Mouse (Mus musculus) MEL (cell line): Measurements from ENCODE around the gene Reps1. TPM values are rescaled to one million over a fixed set of nuclear protein-coding genes. Genes with fewer than 3 reads are reported as not detected.

Experiments
- DNase-seq: peaks from one replicate; pipeline ENCODE4 v3.0.0; 2011; ENCODE audit warnings: low read depth, low spot score
- H3K27ac ChIP-seq: 2 replicates; pipeline ENCODE4 v1.5.1; 2012; ENCODE audit warnings: low read depth, mild to moderate bottlenecking, control low read depth, low read length, moderate library complexity; ENCODE audit not compliant: control insufficient read depth
- H3K27me3 ChIP-seq, 2 experiments: fragments of 150-350 bp in 1 of 2; sonication (generic) in 1 of 2; 2 replicates each; pipeline ENCODE4 v1.6.1; 2012; ENCODE audit warnings: low read length in 2 of 2, mild to moderate bottlenecking in 2 of 2, improper control_type of control experiment in 1 of 2, moderate library complexity in 1 of 2; ENCODE audit not compliant: insufficient read depth in 2 of 2, control insufficient read depth in 1 of 2
- H3K36me3 ChIP-seq, 2 experiments: 2 replicates each; pipeline ENCODE4 v1.6.1; 2012 to 2014; ENCODE audit warnings: low read length in 2 of 2, improper control_type of control experiment in 1 of 2, inconsistent platforms in 1 of 2, mild to moderate bottlenecking in 1 of 2; ENCODE audit not compliant: insufficient read depth in 2 of 2, control insufficient read depth in 1 of 2
- H3K4me1 ChIP-seq, 2 experiments: fragments of 150-350 bp in 1 of 2; sonication (generic) in 1 of 2; 2 replicates each; pipeline ENCODE4 v1.6.1; 2012; ENCODE audit warnings: low read length in 2 of 2, improper control_type of control experiment in 1 of 2, mild to moderate bottlenecking in 1 of 2; ENCODE audit not compliant: insufficient read depth in 2 of 2, control insufficient read depth in 1 of 2
- H3K4me3 ChIP-seq, 2 experiments: fragments of 150-350 bp in 1 of 2; sonication (generic) in 1 of 2; 2 replicates each; pipeline ENCODE4 v1.5.1; 2012; ENCODE audit warnings: low read depth in 2 of 2, low read length in 2 of 2, mild to moderate bottlenecking in 2 of 2, moderate library complexity in 2 of 2, control low read depth in 1 of 2, improper control_type of control experiment in 1 of 2; ENCODE audit not compliant: control insufficient read depth in 1 of 2, insufficient read depth in 1 of 2
- H3K79me2 ChIP-seq: 2 replicates; pipeline ENCODE4 v1.6.1; 2012; ENCODE audit warnings: mild to moderate bottlenecking, low read length, moderate library complexity; ENCODE audit not compliant: control insufficient read depth, poor library complexity, insufficient read depth
- H3K9ac ChIP-seq: 2 replicates; pipeline ENCODE4 v1.6.1; 2012; ENCODE audit warnings: low read depth, mild to moderate bottlenecking, control low read depth, low read length, moderate library complexity; ENCODE audit not compliant: control insufficient read depth, poor library complexity, severe bottlenecking
- H3K9me3 ChIP-seq: fragments of 150-350 bp; sonication (generic); replicated peaks from 2 replicates; pipeline ENCODE4 v1.6.1; 2012; ENCODE audit warnings: mild to moderate bottlenecking, low read length, improper control_type of control experiment, moderate library complexity; ENCODE audit not compliant: insufficient read depth
- BHLHE40 ChIP-seq: IDR thresholded peaks from 2 replicates; pipeline ENCODE4 v1.6.1; 2012; ENCODE audit warnings: low read depth, mild to moderate bottlenecking, inconsistent platforms, low read length, improper control_type of control experiment, borderline replicate concordance
- CHD1 ChIP-seq: IDR thresholded peaks from 2 replicates; pipeline ENCODE4 v1.6.1; 2012; ENCODE audit warnings: low read depth, mild to moderate bottlenecking, inconsistent platforms, low read length, improper control_type of control experiment
- E2F4 ChIP-seq: IDR thresholded peaks from 2 replicates; pipeline ENCODE4 v1.6.1; 2011; ENCODE audit warnings: low read depth, low read length, improper control_type of control experiment, borderline replicate concordance
- ETS1 ChIP-seq: IDR thresholded peaks from 2 replicates; pipeline ENCODE4 v1.6.1; 2012; ENCODE audit warnings: low read depth, mild to moderate bottlenecking, inconsistent platforms, low read length, improper control_type of control experiment, moderate library complexity
- GATA1 ChIP-seq: IDR thresholded peaks from 2 replicates; pipeline ENCODE4 v1.6.1; 2011; ENCODE audit warnings: low read depth, low read length, improper control_type of control experiment
- JUND ChIP-seq: IDR thresholded peaks from 2 replicates; pipeline ENCODE4 v1.6.1; 2011; ENCODE audit warnings: low read depth, mild to moderate bottlenecking, improper control_type of control experiment, low read length
- KAT2A ChIP-seq: conservative IDR thresholded peaks from 2 replicates; pipeline ENCODE4 v1.6.1; 2012; ENCODE audit warnings: low read depth, low read length, improper control_type of control experiment, inconsistent platforms
- MAZ ChIP-seq: IDR thresholded peaks from 2 replicates; pipeline ENCODE4 v1.6.1; 2012; ENCODE audit warnings: low read depth, mild to moderate bottlenecking, inconsistent platforms, low read length, improper control_type of control experiment
- MEF2A ChIP-seq: IDR thresholded peaks from 2 replicates; pipeline ENCODE4 v1.6.1; 2014; ENCODE audit warnings: low read depth, mild to moderate bottlenecking, inconsistent platforms, low read length, improper control_type of control experiment; ENCODE audit not compliant: poor library complexity, insufficient replicate concordance, severe bottlenecking; ENCODE audit errors: extremely low read depth
- MXI1 ChIP-seq: IDR thresholded peaks from 2 replicates; pipeline ENCODE4 v1.6.1; 2011; ENCODE audit warnings: mild to moderate bottlenecking, low read depth, low read length, improper control_type of control experiment
- MYB ChIP-seq: IDR thresholded peaks from 2 replicates; pipeline ENCODE4 v1.6.1; 2011; ENCODE audit warnings: mild to moderate bottlenecking, low read depth, low read length, improper control_type of control experiment
- NELFE ChIP-seq: IDR thresholded peaks from 2 replicates; pipeline ENCODE4 v1.6.1; 2011; ENCODE audit warnings: low read depth, low read length, improper control_type of control experiment
- POLR2A ChIP-seq, 2 experiments: IDR thresholded peaks; 2 replicates each; pipeline ENCODE4 v1.6.1; 2011 to 2012; ENCODE audit warnings: low read length in 2 of 2, mild to moderate bottlenecking in 2 of 2, control low read depth in 1 of 2, improper control_type of control experiment in 1 of 2, low read depth in 1 of 2, moderate library complexity in 1 of 2; ENCODE audit not compliant: control insufficient read depth in 1 of 2, insufficient read depth in 1 of 2, poor library complexity in 1 of 2
- POLR2AphosphoS2 ChIP-seq: IDR thresholded peaks from 2 replicates; pipeline ENCODE4 v1.6.1; 2011; ENCODE audit warnings: low read length, improper control_type of control experiment
- POLR2AphosphoS5 ChIP-seq: IDR thresholded peaks from 2 replicates; pipeline ENCODE4 v1.6.1; 2012; ENCODE audit warnings: low read depth, borderline replicate concordance, mild to moderate bottlenecking, inconsistent platforms, low read length, moderate library complexity, mixed read lengths
- RCOR1 ChIP-seq: IDR thresholded peaks from 2 replicates; pipeline ENCODE4 v1.6.1; 2012; ENCODE audit warnings: low read depth, mild to moderate bottlenecking, inconsistent platforms, low read length, improper control_type of control experiment
- SMC3 ChIP-seq: IDR thresholded peaks from 2 replicates; pipeline ENCODE4 v1.6.1; 2011; ENCODE audit warnings: low read depth, low read length, improper control_type of control experiment
- TBP ChIP-seq: IDR thresholded peaks from 2 replicates; pipeline ENCODE4 v1.8.0; 2011; ENCODE audit warnings: low read depth, low read length, improper control_type of control experiment
- USF2 ChIP-seq, 2 experiments: IDR thresholded peaks; 2 replicates each; pipeline ENCODE4 v1.6.1; 2011 to 2012; ENCODE audit warnings: improper control_type of control experiment in 2 of 2, low read length in 2 of 2, borderline replicate concordance in 1 of 2, inconsistent platforms in 1 of 2, low read depth in 1 of 2, mild to moderate bottlenecking in 1 of 2; ENCODE audit not compliant: insufficient read depth in 1 of 2
- ZC3H11A ChIP-seq: IDR thresholded peaks from 2 replicates; pipeline ENCODE4 v1.6.1; 2012; ENCODE audit warnings: low read depth, mild to moderate bottlenecking, inconsistent platforms, low read length, improper control_type of control experiment
- ZNF384 ChIP-seq: IDR thresholded peaks from 2 replicates; pipeline ENCODE4 v1.6.1; 2012; ENCODE audit warnings: low read depth, mild to moderate bottlenecking, inconsistent platforms, low read length, improper control_type of control experiment
- polyA plus RNA-seq, 2 experiments: library from polyadenylated mRNA; stranded (reverse) in 1 of 2; unstranded in 1 of 2; fragments of >175 nt in 1 of 2; fragments of >200 nt in 1 of 2; gene quantifications; 2 replicates each; pipeline versions ENCODE4 v1.2.1 to v1.2.4; 2012; ENCODE audit warnings: low replicate concordance in 2 of 2, low read depth in 1 of 2; ENCODE audit not compliant: insufficient read length in 2 of 2, insufficient read depth in 1 of 2, missing spikeins in 1 of 2
- total RNA-seq: library from RNA; depleted of rRNA; stranded (reverse); fragments of 300-350 nt; gene quantifications from 2 replicates; pipeline ENCODE4 v1.2.3, GENCODE M21; 2012

The Reps1 gene
- total and polyA plus RNA-seq, 3 experiments = 40.0 to 80.3 TPM; not detected in 1

- Histone ChIP-seq H3K79me2 (peaks cover 64% of the 10 kb centered on the region), H3K36me3 (peaks cover 0 to 29% of the 10 kb centered on the region in 2 experiments; a peak in 2 of 4 replicates), H3K9me3 (no peaks in the 10 kb centered on the region), H3K27me3 (no peaks in the 10 kb centered on the region), H3K9ac (no peak overlapping the region), H3K4me3 (no peak overlapping the region), H3K4me1 (peaks cover 9 to 22% of the 10 kb centered on the region in 2 experiments), H3K27ac (no peak overlapping the region)
- DNase-seq = no peak
- TF ChIP-seq GATA1 = no peak
- no peak for TF ChIP-seq USF2 (IDR thresholded peaks at IDR 0.05; ENCODE audit: borderline replicate concordance in 1 of 2, insufficient read depth in 1 of 2, low read depth in 1 of 2, low read length in 2 of 2)
- no peak for TF ChIP-seq MYB
- TF ChIP-seq JUND = no peak
- TF ChIP-seq ETS1 = no peak
- TF ChIP-seq MEF2A = no peak
- no peak for TF ChIP-seq ZNF384
These were observed 9.1 kb downstream of the Reps1 start for GRCm38 (mm10) chr10:18064606-18065228.

DNA sequence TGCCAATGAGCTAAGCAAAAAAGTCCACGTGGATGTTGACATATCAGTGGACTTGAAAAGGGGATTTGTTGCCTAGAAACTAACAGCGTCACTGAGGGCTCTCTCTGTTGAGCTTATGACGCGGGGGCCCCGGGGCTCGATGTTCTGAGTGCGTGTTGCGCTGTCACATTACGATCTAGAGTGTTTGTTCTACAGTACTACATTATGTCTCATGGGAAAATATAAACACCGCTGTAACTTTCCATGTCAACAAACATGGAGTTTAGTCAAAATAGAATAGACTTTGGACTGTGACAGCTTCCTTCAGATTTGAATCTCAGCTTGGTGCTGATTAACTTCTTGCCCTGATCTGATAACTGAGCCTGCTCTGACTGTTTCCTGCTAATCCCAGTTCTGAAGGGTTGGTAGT lies 10.4 kb downstream of the Reps1 start:
- H3K4me1 ChIP-seq = peaks cover 14 to 21% of the 10 kb centered on the region in 2 experiments
- no peak overlapping the region for H3K4me3 ChIP-seq
- H3K36me3 ChIP-seq = peaks cover 0 to 29% of the 10 kb centered on the region in 2 experiments; a peak in 2 of 4 replicates

More for the DNA sequence above, 10.4 kb downstream of the Reps1 start:
- DNase-seq = no peak
- H3K27ac ChIP-seq = no peak overlapping the region
- TF ChIP-seq E2F4 (no peak), RCOR1 (no peak), CHD1 (no peak), TBP (no peak), MAZ (no peak), SMC3 (no peak), POLR2AphosphoS5 (no peak), ETS1 (no peak), BHLHE40 (no peak), MYB (no peak), KAT2A (no peak), USF2 (IDR thresholded peaks at IDR 0.05; ENCODE audit: borderline replicate concordance in 1 of 2, insufficient read depth in 1 of 2, low read depth in 1 of 2, low read length in 2 of 2) (no peak), NELFE (no peak), POLR2AphosphoS2 (no peak), MXI1 (no peak), ZC3H11A (no peak), POLR2A (IDR thresholded peaks at IDR 0.05; ENCODE audit: control insufficient read depth in 1 of 2, insufficient read depth in 1 of 2, low read depth in 1 of 2, low read length in 2 of 2, poor library complexity in 1 of 2) (no peak)
- H3K9me3 ChIP-seq = no peaks in the 10 kb centered on the region
- no peak overlapping the region for H3K9ac ChIP-seq
- peaks cover 56% of the 10 kb centered on the region for H3K79me2 ChIP-seq
- no peaks in the 10 kb centered on the region for H3K27me3 ChIP-seq
